Mouse (Mus musculus): ENCODE results near the gene Nipal3.

Gene Nipal3

DNA sequence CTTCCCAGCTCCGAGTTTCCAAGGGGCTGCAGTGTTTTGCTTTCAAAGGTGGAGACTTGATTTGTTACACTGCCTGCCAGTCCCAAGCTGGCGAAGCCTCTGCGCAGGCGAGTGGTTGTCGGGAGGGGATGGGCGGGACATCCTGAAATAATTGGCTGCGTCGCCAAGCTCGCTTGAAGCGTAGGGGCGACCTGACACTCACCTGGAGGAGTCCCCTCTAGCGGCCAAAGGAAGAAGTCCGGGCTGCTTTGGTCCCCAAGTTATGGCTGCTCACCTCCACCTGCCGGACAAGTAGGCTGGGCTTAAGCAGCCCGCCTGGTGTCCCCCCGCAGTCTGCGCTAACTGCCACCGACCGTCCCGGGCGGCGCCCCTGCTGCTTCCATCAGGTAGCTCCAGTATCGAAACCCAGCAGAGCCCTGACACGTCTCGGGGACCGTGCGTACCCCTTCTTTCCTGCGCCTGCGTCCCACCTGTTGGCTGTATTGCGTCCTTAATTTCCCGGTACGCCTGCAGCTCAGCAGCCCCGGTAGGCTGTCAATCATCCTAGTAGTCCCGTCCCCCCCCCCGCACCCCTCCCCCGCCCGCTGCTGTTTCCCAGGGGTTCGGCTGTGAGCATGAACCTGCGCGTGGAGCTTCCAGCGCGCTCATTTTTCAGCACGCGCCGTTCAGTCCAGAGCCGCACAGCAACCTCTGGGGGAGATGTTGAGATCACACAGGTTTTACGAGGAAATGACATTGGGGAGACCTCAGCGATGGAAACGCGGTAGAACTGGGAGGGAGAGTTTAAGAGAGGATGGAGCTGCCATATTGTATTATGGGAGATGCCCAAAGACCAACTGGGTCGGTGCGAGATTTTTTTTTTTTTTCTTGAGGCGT, at the start of gene Nipal3, which contains the start of gene Stpg1:
Gene Nipal3 (minus strand): TSS at position 518 of the 876 bp plus-strand sequence.
Gene Stpg1 (plus strand): TSS at position 270 of the 876 bp plus-strand sequence.
- DNase-seq, result peak; percentile 95

DNA sequence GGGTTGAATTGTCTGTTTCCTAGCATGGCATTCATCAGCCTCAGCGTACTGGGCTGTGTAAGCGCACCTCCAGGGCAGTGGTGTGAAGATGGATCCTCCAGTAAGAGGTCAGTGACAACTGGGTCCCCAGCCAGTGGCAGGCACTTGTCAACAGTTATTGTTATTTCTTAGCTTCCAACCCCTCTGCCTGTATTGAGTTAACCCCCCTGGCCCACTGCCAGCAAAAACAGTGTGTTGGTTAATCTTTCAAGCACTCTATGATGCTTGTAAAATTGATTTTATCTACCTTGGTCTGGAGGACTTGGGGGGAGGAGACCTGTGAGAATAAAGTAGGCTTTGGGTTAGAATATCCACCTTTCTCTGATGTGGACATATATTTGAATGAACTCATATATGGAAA, 49.4 kb upstream of the Nipal3 start:
- no peak for DNase-seq

DNA sequence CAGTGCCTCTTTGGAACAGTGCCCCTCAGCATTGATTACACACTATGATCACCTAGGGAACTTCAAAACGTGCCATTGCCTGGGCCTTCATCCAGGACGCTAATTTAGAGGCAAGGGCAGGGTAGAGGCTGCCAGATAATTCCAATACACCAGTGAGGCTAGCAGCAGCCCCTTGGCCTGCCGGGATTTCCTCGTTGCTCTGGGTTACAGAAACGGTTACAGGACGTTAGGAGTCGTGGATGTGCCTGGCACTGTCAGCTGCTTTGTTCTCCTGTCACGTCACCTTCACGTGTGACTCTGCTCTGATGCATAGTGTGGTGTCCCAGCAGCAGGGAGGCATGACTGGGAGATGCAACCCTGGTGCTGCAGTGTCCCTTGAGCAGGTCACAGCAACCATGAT, 45.2 kb upstream of the Nipal3 start:
- no peak for DNase-seq

DNA sequence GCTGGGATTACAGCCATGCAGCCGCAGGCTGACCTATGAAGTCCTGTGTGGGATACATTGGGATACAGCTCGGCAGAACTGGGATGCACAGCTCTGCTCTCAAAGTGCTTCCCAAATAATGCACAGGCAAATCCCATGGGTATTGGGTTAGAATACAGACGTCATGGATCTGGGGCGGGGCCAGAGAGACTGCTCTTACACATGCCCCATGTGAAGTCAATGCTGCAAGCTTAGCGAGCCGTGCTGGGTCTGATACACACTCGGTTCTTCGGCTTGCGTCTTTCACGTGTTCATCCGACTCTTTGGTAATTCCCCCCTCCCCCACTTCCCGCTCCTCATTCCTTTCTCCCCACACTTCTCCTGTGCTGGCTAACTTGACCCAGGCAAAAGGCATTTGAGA, 44.2 kb upstream of the Nipal3 start:
- DNase-seq, result no peak

DNA sequence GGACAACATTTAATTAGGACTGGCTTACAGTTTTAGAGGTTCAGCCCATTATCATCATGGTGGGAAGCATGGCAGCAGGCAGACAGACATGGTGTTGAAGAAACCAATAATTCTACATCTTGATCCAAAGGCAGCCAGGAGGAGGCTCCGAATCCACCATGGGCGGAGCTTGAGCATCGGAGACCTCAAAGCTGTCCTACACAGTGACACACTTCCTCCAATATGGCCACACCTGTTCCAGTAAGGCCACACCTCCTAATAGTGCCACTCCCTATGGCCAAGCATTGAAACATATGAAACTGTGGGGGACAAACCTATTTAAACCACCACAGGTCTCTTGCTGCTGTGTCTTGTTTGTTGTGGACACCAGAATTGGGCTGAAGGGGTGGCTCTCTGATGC, 40.2 kb upstream of the Nipal3 start:
- DNase-seq, result no peak

DNA sequence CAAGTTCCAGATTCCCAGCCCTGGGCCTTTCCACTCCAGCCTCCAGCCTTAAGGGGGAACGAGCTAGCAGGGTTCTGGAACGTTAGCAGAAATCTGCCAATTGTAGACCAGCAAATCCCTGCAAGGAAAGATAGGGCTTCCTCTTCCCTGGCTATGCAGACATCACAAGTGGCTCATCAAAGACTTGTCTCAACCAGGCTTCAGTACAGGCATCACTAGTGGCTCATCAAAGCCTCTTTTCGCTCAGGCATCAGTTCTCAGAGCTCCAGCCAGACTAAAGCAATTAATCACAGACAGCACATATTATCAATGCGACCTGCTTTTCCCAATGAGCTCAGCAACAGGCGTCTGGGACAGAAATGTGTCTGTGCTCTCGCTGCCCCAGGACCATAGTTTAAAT, 38.2 kb upstream of the Nipal3 start:
- DNase-seq, result no peak

DNA sequence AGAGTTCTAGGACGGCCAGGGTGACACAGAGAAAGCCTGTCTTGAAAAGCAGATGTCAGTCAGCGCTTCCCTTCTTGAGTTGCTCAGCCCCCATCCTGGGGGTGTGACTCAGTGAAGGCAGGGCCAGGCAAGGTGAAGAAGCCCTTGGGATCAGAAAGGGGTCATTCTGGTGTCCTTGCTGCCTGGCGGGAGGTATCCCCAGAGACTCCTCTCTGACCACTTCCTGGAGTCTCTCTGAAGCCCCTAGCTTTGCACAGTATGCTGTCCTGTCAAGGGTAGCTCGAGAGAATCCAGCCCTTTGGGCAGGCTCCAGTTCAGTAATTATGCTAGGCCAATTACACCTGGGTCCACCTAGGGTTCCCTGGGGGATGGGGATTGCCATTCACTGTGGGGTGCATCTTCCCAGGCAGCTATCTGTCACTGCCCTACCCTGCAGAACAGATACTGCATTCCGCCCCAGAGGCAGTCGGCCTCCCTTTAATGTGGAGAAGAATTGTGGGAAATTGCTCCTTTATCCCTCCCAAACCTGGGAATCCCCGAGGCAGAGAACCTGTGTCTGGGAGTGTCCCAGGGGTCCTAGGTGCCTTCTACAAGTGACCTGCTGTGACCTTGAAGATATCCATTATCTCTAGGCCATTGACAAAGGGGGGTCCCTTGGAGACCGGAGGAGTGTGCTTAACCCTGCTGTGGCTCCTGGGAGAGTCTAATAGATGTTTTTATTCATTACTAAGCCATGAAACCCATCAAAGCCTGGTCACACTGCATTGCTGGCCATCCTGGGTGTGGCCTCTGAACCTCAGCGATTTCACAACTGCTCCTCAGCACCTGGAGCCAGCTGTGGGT, 37.2 kb upstream of the Nipal3 start:
- no peak for DNase-seq

DNA sequence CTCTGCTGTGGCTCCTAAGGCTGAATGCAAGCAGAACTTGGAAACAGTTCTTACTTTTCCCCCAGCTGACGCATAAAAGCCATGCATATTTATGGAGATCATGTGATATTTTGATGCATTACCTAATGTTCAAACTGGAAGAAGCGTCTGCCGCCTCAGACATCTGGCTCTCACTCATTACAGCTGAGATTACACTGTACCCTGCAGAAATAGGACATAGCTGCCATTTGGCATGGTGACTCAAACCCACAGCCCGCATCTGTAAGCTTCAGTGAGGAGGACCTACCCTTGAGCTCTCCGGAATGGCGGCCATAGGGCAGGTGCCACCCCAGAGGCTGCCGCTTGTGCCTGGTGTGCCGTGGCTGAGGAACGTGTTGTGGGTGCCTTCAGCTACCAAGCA, 36.4 kb upstream of the Nipal3 start:
- no peak for DNase-seq

DNA sequence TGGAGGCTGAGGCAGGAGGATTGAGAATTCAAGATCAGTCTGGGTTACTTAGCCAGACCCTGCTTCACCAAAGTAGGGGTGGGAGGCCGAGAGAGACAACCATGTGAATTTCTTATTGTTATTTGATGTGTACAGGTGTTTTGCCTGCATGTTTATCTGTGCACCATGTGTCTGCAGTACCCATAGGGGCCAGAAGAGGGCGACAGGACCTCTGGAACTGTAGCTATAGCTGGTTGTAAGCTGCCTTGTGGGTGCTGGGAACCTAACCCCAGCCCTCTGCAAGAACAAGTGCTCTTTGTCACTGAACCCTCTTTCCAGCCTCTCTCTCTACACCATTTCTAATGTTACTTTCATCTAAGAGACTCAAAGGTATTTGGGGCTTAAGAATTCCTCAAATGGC, 35.4 kb upstream of the Nipal3 start:
- no peak for DNase-seq

DNA sequence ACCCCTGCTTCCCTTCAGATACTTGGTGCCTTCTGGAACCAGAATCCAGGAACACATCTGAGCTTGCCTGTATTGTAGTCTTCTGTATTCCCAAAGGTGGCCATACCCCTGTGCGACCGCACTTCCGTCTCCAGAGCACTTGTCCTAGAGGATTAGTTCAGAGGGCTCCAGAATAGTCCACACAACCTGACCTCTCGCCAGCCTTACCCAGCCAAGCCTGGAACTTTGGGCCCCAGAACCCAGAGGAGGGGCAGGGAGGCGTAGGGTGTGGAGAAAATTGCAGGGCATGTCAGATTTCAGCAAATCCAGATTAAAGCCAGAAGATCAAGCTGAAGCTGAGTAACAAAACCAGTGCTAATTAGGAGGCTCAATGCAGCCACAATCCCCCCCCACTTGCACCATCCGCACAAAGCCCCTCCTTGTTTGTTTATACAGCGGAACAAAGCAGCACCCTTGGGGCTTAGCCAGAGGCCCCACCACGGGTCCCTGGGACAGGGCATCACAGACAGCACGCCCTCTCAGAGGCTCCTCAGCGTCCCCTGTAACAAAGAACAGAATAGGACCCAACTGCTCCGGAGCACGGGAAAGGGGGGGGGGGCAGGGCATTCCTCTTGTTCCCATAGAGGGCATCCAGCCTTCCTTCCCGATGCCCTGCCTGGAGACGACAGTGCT, 31.3 kb upstream of the Nipal3 start:
- DNase-seq, result peak; percentile 91

DNA sequence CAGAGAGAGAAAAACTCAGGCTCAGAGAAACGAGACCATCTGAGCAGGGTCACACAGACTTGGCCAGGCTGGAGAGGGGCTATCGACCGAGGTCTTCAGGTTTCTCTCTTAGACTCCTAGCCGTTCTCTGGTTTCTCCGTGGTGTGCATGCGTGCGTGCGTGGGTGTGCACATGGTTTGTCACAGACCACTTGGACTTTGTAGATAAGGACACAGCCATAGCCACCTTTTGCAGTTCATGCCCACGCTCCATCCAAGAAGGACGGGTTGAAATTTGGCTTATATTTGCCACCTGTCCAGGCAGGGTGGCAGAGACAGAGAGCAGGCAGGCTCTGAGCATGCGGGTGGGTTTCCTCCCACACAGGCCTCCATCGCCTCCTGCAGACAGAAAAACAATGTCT, 30.2 kb upstream of the Nipal3 start:
- DNase-seq, result no peak

DNA sequence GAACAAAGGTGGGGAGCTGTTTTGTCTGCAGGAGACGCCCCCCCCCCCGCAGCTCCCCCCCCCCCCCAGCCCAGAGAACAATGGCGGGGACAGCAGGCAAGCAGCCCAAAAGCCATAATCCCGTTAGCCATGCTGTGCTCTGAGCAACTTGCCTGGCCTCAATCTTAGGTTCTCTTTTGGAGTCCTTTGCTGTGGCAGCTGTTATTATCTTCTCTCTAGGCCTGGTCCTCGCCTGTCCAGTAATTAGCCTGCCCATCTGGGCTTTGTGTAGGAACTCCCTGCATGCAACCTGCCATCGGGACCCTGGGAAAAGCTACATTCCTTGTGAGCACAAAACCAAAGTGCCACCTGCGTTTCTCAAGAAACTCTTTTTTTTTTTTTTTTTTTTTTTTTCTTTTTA, 29.1 kb upstream of the Nipal3 start:
- DNase-seq, result peak; percentile 86

DNA sequence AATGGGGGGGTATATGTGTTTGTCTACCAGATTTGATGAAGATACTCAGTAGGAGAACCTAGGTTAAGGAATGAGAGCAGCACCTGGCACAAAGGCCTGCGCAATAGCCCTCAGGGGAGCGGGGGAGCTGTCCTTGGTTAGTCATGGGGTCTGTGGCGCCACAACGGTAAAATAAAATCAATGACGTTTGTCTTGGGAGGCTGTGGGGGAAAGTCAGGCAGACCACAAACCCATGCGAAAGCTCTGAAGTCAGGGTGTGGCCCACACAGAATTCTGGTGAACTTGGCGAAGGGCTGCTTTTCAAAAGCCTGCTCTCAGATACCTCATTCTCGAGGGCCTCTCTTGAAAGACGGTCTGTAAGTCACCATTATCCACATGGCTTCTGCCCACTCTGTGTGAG, 25.6 kb upstream of the Nipal3 start:
- DNase-seq, result no peak

DNA sequence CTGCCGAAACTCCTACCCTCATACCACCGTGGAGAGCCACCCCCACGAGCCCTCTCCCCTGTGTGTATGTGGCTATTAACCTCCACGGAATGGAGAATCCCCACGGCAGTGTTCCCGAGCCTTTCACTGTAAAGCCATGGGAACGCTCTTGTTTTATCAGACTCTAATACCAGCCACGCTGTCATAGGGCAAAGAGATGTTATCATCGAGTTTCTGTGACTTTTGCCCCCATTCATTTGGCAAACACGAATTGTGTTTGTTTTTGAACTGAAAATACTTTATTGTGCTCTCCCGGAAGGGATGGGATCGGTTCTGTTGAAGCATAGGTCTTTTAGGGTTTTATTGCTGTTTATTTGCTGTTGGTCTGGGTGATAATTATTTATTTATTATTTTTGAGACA, 23.3 kb upstream of the Nipal3 start:
- DNase-seq, result no peak

DNA sequence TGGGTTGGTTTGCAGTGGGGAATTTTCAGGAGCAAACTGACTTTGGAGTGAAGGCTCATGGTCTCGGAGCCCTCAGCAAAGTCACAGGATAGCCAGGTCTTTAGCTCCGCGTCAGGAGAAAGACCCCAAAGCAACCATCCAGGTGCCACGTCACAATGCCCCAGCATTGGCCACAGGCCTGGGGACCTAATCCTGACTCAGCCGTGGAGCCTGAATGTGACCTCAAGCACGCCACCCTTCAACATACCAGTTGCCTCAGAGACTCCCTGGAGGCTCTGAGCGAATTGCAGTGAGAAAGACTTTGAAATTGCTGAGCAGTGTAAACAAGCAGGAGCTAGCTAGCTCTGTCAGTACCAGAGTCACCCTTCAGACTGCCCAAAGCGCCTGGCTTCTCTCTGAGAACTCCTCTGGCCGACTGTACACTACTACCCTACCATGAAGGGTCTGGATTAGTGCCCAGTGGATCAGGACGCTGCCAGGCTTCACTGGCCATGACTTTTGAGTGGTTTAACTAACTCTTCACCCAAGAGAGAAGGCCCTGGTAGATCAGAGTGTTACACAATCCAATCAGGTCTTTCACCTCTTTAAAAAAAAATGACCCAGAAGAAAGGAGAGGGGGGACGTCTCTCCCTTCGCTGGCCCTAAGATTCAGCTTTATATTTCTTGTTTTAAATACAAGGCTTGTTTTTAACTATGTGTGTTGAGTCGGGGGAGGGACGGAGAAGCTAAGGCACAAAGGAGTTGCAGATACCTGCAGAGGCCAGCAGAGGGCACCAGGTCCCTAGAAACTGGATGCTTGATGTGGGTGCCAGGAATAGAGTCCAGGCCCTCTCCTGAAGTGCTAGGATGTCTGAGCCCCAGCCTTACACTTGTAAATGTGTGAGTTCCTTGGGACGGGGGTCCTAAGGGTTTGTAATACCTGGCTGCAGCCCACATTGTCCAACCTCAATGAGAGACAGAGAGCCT, 21.8 kb upstream of the Nipal3 start:
- peak; percentile 63 for DNase-seq

DNA sequence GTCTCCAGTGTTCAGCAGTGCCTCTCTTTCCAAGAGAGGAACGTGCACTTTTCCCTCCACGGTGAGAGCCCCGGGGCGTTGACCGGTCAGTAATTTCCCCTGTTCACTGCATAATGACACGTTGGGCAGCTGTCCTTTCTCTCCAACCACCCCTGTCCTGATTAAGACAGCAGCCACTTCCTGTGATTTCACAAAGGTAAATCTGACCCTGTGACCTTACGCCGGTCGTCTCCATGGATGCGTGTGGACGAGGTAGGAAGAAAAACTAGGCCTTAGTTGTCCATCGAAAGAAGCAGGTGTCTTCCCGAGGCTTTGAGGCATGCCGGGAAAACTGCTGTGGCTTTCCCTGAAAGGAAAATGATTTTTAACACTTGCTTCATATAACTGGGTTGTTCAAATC, 20.1 kb upstream of the Nipal3 start:
- DNase-seq, result no peak

DNA sequence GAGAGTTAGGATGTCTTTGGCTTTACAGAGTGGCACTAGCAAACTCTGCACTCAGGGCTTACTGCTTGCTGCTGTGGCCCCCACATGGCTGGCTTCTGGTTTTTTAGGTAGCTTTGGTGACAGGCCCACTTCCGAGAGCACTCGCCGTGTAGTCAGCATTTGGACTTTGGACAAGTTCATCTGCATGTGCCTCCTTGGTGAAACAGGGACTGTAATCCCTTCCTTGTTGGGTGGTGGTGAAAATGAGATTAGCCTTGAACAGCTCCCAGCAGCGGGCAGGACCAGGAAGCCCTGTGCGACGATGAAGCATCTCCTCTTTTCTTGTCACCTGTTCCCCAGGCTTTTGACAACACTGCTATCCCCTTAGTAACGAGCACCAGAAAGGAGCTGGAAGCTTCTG, 19.0 kb upstream of the Nipal3 start:
- DNase-seq, result no peak

DNA sequence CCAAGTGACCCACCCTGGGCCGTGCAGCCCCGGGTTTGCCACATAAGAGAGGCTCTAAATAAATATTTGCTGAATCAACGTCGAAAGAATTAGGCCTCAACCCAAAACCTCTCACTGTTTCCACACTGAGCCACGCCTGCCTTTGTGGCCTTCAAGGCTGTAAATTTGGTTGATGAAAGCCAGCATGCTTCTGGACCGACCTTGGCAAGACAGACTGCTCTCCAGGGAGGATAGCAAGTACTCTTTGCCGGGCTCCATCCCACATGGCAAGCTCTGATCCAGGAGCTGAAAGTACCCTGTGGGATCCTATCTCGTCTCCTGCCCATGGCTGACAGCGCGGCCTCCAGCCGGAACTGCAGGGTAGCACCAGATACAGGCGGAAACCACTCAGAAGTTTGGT, 14.7 kb upstream of the Nipal3 start:
- DNase-seq, result no peak

DNA sequence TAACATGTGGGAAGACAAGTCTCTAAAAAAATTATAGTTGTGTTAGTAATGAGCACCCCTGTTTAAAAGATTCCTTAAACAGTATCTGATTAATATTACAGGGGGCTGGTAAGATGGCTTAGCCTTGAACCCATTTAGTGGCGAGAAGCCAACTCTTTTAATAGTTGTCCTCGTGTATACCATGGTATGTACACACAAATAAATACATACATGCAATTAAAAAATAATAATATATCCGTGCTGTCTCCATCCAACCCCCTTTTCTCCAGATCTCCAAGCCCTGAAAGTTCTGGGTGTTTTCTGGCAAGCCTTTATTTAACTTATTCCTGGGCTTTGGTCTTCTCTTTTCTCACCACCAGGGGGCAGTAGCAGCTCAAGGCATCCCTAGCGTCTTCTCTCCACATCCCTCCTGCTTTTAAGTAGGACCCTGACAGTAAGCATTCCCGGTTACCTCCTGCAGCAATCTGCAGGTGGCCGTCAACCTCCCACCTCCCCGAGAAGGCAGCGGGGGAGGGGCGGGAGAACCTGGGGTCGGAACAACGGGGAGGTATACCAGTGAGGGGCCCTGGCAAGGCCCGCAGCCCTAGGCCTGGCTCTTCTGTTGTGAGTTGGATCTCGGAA, 13.7 kb upstream of the Nipal3 start:
- peak; percentile 89 for DNase-seq

DNA sequence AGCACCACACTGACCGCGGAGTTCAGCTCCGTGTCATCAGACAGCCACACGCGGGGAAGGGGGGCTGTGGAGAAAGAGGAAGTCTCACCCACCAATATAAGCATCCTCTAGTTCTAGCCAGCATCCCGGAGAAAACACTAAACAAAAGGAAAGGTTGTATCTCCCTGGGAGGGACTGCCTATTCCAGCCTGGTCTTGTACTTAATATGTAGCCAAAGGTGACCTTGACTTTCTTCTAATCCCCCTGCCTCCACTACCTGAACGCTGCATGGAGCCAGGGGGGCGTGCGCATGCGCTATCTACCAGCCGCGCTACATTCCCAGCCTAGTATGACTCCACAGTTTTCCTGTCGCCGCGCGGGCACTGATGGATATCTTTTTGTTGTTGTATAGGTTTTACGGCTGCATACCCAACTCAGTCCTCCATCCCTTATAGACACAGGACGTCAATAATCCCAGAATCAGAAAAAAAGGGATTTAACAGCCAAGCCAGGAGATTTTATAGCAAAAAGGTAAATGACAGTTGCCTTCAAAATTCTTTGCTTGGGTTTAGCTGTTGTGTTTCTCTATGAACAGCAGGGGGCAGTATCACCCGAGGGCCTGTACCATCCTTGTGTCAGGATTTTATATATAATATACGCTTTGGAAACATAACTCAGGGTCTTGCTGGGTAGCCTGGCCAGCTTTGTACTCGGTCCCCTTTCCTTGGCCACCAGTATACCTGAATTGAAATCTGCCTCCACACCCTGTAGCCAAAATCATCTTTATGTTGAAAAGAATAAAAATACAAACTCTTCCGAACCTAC, 12.9 kb upstream of the Nipal3 start:
- DNase-seq, result peak; percentile 70

DNA sequence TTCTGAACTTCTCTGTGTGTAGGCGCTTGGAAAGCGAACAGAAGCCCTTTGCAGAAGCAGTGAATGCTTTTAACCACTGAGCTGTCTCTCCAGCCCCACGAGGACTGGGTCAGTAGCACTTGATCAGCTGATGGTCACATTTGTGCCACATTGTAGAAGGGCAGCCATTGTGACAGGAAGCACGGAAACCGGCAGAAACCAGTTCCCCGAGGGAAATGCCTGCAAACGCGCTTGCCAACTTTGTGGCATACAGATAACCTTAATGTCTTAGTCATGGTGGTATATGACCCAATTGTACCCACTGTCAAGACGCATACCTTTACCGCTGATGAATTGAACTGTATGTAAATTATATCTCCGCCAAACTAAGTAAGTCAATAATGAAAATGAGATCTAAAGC, 11.0 kb upstream of the Nipal3 start:
- DNase-seq, result no peak
